Mouse (Mus musculus) cerebellum, postnatal 4 days (tissue): ENCODE results near the gene Eif4e.

Source experiments
- DNase-seq, 2 experiments: peaks; one replicate each; pipeline ENCODE4 v3.0.0; 2022; ENCODE audit warnings: low spot score in 2 of 2, mixed read lengths in 1 of 2

Gene Eif4e

DNA sequence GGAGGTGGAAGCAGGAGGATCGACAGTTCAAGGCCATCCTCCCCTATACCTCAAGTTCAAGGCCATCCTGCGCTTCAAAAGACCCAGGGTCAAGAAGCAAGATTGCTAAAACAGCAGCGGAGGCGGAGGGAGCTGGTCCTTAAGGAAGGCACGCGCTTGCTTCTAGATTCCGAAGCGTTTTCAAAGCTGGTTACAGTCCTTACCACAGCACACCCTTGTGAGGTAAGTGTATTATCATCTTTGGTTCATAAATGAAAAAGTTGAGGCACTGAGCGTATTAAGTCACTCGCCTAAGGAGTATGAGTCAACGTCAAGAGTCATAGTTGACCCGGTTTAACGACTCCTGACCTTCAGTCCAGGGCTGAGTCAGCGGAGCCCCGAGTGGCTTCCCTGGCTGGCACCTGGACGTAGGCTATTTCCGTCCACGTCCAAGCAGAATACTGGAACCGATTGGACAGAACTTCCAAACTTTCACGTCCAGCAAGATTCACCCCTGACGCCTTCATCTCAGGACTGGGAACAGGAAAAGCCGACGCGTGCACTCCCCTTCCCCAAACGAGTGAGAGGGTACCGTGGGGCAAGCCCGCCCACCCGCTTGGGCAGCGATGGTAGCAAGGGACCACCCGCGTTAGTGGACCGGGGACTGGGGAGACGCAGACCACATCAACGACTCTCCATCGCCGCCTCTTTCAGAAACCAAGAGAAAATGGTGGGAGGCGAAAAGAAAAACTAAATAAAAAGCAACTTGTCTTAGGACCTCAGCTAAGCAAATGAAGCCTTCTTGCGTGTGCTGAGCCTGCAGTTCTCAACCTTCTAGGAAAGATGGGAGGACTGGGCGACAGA lies at the start of gene Eif4e:
Gene Eif4e (plus strand): TSS at position 107 of the 843 bp plus-strand sequence.
- peak in 1 of 2 experiments; percentile 23 for DNase-seq

DNA sequence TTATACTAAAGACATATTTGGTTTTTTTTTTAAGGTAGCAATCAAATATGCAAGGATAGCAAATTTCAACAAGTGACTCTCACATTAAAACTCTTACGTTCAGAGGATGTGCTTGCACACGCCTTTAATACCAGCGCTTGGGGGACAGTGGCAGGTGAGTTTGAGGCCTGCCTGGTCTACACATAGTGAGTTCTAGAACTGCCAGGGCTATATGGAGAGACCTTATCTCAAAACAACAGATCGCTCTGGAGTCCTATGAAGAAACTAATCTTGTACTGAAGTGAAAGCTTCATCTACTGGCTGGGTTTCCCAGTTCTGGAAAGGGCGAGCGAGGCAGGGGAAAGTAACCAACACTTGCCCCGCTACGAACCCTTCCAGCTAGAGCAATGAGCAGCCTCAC lies 46.5 kb upstream of the Eif4e start:
- no peak for DNase-seq

DNA sequence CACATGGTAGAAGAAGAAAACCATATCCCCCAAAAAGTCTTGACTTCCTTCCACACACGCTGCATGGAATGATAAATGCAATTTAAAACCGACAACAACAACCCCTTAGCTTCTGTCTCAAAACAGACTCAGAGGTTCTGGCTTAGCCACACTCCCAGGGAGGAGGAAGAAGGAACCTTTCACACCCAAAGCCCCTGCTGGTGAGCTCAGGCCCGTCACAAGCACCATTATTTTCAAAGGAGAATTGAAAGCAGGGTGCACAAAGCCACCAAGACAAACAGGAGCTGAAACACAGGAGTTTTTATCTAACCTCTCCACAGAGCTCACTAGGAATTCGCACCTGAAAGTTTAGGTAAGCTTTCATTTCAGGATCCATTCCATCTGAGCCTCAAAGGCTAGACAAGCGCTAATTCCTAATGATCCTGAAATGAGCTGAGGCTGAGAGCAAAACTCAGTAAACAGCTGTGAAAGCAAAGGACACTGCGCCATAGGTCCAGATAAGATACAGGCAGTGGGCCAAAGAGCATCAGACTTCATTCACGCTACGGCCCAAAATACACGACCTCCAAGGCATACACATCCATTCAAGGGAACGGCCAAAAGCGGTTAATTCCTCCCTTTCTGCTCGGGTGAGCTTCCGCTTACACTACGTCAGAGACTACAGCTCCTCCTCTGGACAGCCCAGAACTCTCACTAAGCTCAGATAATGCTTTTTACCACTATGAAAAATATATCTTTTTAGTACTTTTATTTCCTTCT lies 44.3 kb upstream of the Eif4e start:
- DNase-seq = no peak

DNA sequence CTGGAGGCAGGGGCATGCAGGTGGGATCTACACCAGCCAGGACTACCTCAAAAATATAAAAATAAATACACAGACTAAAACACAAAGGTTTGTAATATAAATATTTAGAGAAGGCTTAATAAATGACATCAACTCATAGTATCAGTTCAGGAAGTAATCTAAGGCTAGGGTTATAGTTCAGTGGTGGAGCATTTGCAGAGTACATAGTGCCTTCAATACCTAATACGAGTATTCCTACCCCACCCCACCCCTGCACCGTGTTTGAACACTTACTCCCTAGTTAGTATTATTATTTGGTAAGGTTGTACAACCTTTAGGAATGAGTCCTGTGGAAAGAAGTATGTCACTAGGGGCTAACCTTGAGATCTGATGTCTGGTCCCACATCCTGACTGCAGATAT lies 42.7 kb upstream of the Eif4e start:
- DNase-seq = no peak

DNA sequence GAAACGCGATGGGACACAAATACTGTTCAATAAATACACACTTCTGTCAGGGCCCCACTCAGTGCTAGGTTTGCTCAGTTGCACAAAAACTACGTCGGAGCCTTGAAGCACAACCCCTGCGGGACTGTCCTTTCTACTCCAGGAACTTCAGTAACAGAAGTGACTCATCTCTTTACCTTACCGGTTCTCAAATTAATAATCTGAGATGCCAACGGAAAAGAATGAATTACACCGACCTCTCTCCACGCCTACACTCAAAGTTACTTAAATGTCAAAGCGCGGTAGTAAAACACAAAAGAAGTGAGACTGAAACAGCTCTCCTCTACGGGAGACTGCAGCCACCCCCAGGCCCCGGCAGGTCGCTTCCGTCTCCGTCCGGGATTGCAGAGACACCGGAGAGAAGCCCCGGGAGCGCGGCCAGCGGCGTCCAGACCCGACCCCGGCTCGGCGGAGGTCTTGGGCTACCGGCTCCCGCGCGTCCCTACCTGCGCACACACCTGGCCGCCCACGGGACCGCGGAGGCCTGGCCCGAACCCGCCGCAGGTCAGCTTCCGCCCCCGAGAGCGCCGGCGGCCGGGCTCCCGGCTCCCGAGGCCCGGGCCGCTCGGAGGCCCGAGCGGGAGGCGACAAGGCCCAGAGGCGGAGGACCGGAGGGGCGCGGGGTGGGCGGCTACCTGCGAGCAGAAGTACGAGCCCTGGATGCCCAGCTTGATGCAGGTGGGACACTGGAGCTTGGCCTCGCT lies 37.2 kb upstream of the Eif4e start:
- DNase-seq = no peak

DNA sequence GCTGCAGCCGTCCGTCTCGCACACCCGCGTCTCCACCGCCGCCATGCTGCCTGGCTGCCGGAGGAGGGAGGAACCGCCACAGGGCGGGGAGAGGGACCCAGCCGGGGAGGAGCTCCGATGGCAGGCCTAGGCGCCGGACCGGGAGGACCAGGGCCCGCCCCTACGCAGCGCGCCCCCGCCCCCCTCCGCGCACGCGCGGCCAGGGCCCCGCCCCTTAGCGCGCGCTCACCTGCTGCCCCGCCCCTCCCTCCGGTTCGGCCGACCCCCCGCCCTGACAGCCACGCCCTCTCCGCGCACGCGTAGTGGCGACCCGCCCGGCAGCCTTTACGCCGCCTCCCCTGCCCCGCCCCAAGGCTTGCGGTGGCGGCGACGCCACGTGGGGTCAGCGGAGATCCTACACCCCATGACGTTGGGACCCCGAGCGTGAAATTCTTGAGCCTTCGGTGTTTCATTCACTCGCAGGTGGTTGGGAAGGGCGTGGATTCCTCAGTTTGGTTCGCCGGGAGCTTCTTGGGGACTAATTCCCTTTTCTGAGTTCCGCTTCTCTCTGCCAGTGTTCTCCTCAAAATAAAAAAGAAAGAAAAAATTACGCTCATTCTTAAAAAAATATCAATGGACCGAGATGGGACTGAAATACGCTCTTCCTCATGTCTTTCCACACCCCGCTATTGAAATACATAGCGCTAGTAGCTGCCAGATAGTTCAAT lies 36.5 kb upstream of the Eif4e start, which contains the start of gene Metap1:
Gene Metap1 (minus strand): TSS at position 189 of the 707 bp plus-strand sequence.
- peak; percentile 96 for DNase-seq

DNA sequence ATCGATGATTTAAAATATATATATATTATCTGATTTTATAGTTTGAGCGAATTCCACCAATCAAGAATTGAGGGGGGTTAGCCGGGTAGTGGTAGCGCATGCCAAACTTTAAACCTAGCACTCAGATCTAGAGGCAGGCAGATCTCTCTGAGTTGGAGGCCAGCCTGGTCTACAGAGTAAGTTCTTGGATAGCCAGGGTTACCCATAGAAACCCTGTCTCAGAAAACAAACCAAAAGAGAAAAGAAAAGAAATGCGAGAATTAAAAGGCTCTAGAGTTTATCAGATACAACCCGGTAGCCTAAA lies 36.0 kb upstream of the Eif4e start:
- no peak for DNase-seq

DNA sequence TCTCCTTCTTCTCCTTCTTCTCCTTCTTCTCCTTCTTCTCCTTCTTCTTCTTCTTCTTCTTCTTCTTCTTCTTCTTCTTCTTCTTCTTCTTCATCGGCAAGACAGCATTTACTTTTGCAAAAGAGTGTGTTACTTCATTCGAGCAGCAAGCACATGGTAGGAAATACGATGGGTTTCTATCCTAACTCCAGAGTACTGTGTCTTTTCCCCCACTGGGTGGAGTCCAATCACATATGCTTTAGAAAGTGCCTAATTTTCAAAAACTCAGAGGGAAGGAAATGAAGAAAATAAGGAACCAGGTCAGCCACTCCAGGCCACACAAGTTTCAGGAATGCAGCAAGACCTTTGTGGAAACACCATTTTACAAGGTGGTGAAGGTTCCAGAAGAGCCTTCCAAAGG lies 32.3 kb upstream of the Eif4e start:
- no peak for DNase-seq

DNA sequence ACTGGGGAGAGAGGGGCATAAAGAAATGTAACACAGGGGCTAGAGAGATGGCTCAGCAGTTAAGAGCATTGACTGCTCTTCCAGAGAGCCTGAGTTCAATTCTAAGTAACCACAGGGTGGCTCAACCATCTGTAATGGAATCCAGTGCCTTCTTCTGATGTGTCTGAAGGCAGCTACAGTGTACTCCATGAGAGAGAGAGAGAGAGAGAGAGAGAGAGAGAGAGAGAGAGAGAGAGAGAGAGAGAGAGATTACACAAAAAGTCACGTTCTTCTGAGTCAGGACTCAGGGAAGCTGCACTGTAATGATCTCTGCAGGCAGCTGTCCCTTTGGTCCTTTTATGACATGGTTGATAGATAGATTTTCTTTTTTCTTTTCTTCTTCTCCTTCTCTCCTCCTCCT lies 31.4 kb upstream of the Eif4e start:
- DNase-seq = no peak

DNA sequence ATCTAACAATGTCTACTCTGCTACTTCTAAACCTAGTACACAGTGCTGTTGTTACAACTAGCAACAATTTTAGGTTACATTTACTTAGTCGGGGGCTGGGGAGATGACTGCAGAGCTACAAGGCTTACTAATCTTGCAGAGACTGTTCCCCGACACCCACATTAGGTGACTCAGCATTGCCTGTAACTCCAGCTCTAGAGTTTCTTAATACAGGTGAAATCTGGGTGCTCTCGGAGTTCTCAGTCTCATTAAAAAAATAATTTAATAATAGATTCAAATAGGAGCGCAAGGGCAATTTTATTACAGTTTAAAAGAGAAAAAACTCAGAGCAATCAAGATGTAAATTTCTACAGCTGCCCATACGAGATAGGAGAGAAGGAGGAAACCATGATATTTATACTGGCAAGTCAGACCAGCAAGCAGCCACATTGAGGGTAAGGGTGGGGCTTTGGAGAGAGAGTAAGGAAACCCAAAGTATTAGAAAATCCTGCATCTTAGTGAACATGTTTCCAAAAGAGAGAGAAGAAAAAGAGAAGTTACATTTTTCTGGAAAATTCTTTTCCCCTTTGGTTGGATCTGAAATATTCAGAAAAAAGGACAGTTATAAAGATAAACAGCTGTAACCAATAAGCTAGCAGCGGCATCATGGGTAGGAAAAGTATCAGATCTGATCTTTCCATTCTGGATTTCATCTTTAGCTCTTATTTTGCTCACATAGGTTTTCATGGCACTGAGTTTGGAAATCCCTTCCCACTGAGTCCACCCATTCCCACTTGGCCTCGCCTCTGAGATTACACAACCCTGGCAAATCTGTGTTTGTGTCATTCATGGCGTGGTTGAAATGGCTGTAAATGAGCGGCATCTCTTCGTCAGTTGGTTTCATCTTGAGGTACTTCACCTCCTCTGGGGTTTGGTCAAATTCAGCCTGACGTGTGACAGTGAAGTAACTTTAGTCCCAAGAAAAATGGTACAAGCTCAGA lies 30.5 kb upstream of the Eif4e start:
- no peak for DNase-seq

DNA sequence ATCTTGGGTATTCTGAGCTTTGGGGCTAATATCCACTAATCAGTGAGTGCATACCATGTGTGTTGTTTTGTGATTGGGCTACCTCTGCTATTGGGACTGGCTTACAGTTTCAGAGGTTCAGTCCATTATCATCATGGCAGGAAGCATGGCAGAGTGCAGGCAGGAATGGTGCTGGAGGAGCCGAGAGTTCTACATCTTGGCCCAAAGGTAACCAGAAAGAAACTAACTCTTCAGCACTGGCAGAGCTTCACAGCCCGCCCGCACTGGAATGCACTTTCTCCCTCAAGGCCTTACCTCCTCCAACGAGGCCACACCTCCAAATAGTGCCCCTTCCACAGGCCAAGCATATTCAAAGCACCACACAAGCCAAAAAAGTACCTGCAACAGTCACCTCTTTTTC lies 27.2 kb upstream of the Eif4e start:
- no peak for DNase-seq

DNA sequence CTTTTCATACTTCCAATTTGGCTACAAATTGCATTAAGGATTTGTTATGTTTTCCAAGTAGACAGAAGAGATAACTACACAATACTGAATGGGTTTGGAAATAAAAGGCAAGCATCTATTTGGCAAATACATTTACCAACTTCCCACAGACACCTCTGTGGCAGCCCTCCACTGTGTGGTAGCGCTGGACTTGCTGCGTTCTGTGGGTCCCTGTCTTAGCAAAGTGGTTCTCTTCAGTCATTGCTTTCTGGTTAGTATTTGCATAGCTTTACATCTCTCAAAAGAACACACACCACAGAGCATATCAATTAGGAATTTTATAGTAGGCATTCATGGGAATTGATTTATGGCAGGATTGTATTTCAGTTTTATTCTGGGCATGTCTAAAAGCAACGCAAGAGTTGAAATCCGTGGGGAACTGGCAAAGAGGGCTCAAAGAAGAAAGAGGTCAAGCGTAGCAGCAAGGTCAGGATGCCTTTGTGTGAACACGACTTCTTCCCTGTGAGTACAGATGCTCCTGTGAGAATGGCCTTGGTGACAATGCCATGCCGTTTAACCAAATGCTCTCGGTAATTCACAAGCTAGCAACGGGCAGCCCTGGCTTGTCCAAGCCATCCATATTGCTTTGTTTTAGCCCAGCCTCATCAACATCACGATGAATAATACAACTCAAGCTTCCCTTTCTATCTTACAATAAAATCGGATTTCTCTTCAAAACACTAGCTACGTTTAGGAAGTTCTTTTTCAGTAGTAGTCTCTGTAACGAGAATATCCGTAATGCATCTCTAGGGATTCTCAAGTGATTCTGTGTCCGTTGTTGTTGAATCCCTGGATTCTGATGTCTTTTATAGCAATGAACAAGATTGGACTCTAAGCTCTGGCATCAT lies 25.9 kb upstream of the Eif4e start:
- no peak for DNase-seq

DNA sequence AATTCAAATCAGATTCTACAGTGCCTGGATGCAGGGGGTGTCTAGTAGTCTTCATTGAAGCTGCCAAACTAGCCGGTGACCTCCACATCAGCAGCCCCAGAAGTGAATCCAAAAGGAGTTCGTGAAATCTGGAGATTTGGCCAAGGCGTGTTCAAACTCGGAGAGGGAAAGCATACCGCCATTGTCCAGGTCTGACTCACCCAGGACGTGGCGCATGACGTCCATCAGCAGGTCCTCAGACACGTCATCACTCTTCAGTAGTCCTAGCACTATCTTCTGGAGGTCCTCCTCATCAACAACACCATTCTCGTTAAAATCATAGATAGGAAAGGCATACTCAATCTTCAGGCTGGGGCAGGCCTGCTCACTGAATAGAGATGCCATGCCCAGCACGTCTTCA lies 22.2 kb upstream of the Eif4e start:
- no peak for DNase-seq

DNA sequence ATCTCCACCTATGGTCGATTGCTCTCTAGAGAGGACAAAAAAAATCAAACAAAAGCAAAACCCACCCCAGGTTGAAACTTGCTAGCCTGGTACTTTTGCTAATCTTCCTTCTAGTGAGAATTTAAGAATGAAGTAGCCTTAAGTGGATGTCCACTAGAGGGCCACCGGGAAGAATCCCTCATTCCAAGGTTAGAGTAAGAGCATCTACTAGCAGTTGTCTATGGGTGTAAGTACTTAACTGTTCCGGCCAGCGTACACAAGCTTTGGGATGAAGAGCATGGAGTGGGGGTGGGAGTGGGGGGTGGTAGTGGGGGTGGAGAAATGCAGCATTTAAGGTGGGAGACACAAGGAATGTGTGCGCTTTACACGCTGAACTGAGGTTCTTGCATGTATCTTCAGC lies 19.2 kb upstream of the Eif4e start:
- DNase-seq = peak in 1 of 2 experiments; percentile 26

DNA sequence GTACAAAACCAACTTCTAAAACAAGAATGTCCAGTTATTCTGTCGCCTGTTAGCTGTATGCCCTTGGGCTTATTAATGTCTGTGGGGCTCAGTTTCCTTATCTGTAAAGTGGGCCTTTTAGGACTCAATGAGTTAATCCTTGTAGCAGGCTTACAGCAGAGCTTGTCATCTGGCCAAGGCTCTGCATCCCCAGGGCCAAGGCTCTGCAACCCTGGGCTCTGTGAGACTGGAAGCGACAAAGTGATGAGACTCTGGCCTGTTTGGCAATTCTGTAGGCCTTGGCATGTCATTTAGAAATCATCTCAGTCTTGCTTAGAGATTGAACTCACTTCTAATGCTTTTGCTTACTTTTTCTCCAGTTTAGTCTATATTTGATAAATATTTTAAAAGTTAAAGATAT lies 16.4 kb upstream of the Eif4e start:
- no peak for DNase-seq

DNA sequence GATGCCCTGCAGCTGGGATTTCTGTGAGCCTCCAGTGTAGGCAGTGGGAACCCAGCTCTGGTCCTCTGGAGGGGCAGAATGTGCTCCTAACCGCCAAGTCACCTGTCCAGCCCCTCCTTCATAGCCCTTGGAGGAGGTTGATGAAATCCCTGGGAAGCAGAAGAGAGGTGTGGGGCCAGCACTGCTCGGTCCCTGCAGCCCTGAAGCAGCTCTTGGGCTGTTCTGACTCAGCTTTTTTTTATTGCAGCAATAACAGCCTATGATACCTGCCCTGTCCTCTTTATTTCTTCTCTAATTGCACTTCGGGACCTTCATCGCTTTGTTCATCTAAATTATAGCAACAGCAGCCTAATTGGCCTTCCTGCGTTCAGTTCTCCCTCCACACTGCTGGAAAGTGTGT lies 15.5 kb upstream of the Eif4e start:
- no peak for DNase-seq

DNA sequence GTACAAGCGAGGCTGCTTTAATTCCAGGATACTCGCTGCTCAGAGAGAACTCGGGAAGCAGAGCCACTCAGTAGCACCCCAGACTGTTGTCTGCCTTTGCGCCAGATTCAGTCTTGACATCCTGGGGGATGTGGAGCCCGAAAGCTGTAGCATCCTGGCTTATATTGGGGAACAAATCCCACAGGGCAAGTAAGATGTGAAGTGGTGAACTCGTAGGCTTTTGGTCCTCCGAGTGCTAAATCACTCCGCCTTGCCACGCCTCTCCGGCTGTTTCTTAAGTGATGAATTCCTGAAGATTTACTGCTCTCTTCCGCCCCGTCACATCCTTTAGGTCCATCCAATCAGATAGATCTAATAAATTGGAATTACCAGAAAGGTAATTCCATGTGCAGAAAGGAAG lies 12.7 kb upstream of the Eif4e start:
- no peak for DNase-seq

DNA sequence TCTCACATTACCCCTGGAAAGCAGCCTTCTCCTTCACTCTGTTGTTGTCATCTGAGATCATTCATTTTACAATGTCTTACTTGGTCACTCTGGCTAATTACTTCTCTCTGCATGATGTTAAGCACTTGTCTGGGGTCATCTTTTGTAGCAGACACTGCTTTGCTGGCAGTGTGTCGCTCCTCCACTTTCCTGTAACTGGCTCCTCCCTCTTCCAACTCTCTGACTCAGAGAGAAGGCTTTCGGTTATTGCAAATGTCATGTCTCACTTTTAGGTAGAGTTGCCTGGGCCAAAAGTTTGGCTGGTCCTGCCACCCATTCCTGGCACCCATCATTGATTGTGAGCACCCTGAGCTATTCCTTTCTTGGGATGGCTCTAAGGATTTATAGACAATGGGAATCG lies 11.2 kb upstream of the Eif4e start:
- DNase-seq = no peak

DNA sequence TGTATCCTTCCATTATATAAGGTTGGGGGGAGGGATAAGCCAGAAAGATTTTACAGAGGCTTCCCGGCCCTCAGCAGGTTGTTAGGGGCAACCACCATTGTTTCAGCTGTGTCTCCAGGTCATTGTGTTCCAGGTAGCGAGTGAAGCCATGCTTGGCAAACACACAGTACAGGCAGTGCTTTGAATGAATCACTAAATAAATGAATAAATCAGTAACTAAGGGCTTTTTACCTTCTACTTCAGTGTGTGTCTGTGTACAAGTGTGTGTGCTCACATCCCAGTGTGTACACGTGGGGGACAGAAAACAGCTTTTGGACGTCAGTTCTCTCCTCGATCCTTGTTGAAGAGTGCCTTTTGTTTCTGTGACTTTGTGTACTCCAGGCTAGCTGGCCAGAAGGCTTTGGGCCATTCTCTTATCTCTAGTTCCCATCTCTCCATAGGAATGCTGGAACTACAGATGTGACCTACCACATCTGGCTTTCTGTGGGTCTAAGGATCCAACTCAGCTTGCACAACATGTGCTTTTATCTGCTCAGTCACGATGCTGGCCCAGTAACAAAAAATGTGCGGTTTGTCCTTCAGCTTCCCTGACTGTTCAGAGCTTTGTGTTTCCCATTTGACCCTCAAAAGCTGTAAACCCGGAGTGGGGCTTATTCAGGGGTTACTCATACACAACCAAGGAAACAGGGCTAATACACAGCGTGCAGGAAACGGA lies 10.2 kb upstream of the Eif4e start:
- no peak for DNase-seq
